Mouse (Mus musculus): ENCODE results near the gene Pmepa1.

- no peak; the same call in 1 of the 2 replicates for TF ChIP-seq CTCF (conservative IDR thresholded peaks at IDR 0.05; ENCODE audit: low read length)
- no peak for TF ChIP-seq POU5F1 (IDR thresholded peaks at IDR 0.05; ENCODE audit: borderline replicate concordance, low read length)
Observed at GRCm38 (mm10) chr2:173184475-173185080, 91.8 kb downstream of the Pmepa1 start.

Data from E14TG2a.4 (cell line).